Mouse (Mus musculus) stomach, embryonic 15.5 days (tissue): ENCODE results near the gene Gm17482. TPM values are rescaled to one million over a fixed set of nuclear protein-coding genes. Genes with fewer than 3 reads are reported as not detected.

Experiments
- ATAC-seq: fragments of 200-750 bp; cut with Nextera tagmentation; 2 replicates; pipeline ENCODE4 v1.8.0; 2017; ENCODE audit warnings: low read depth, moderate number of reproducible peaks, moderate TSS enrichment; ENCODE audit not compliant: insufficient read depth, low FRiP score
- H3K27ac ChIP-seq: fragments of 300-500 bp; sonication (generic); 2 replicates; pipeline ENCODE4 v1.5.1; 2015; ENCODE audit warnings: mild to moderate bottlenecking, inconsistent platforms
- H3K27me3 ChIP-seq: fragments of 300-500 bp; sonication (generic); replicated peaks from 2 replicates; pipeline ENCODE4 v1.6.1; 2015; ENCODE audit warnings: inconsistent platforms
- H3K36me3 ChIP-seq: fragments of 300-500 bp; sonication (generic); 2 replicates; pipeline ENCODE4 v1.6.1; 2015; ENCODE audit warnings: inconsistent platforms
- H3K4me1 ChIP-seq: fragments of 300-500 bp; sonication (generic); 2 replicates; pipeline ENCODE4 v1.6.1; 2015; ENCODE audit warnings: inconsistent platforms
- H3K4me2 ChIP-seq: fragments of 300-500 bp; sonication (generic); 2 replicates; pipeline ENCODE4 v1.6.1; 2015; ENCODE audit warnings: mild to moderate bottlenecking, inconsistent platforms
- H3K4me3 ChIP-seq: fragments of 300-500 bp; sonication (generic); replicated peaks from 2 replicates; pipeline ENCODE4 v1.5.1; 2015; ENCODE audit warnings: inconsistent platforms
- H3K9ac ChIP-seq: fragments of 300-500 bp; sonication (generic); 2 replicates; pipeline ENCODE4 v1.6.1; 2015; ENCODE audit warnings: inconsistent platforms
- H3K9me3 ChIP-seq: fragments of 300-500 bp; sonication (generic); 2 replicates; pipeline ENCODE4 v1.6.1; 2016; ENCODE audit warnings: inconsistent platforms
- WGBS: fragments of 180-500 bp; shearing (Covaris S2); methylation state at CpG from one replicate; pipeline ENCODE4 v1.1.7; 2015; 5-methylcytosine and 5-hydroxymethylcytosine counted together
- polyA plus RNA-seq: library from polyadenylated mRNA; unstranded; fragments of >200 nt; fragmentation: Nextera tagmentation; extraction: Ambion mirVana; gene quantifications from 2 replicates; pipeline ENCODE4 v1.2.1, GENCODE M21; 2015

Gm17482 gene
- polyA plus RNA-seq, 1 experiment from 2014 or later: not detected

DNA sequence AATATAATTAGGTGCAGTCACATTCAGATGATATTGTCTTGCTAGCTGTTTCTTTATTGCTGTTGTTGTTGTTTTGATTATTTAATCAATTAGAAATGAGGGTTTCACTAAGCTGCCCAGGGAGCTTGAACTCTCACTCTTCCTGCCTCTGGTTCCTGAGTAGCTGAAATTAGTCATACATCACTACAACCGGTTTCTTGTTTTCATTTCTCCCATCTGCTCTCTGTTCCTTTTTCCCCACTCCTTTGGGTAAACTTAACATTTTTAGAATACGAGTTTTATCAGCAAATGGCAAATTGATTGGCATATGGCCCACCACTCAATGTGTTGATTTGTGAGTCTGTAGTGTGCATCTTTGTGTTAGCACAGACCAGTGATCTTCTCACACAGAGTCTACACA, 80.0 kb downstream of the Gm17482 start:
- 50% methylated on average over 2 of the region's 2 CpGs for WGBS
- Histone ChIP-seq H3K27me3 (no peaks in the 10 kb centered on the region), H3K36me3 (no peaks in the 10 kb centered on the region), H3K4me1 (no peaks in the 10 kb centered on the region), H3K27ac (no peak overlapping the region), H3K9me3 (no peaks in the 10 kb centered on the region), H3K9ac (no peak overlapping the region), H3K4me2 (no peak overlapping the region), H3K4me3 (no peak overlapping the region)
- ATAC-seq: no peak

Other genes with a start within 250 kb of the Gm17482 start
- gene Tamm41, start 189.5 kb upstream of the Gm17482 start, polyA plus RNA-seq: 52.6 and 54.9 TPM in 2 replicates
- 3.1 and 4.0 TPM in 2 replicates for gene Syn2, start 92.4 kb upstream of the Gm17482 start, polyA plus RNA-seq
- gene Timp4, start 24.9 kb downstream of the Gm17482 start, polyA plus RNA-seq: 0.89 and 1.1 TPM in 2 replicates
- gene Pparg, start 133.6 kb downstream of the Gm17482 start, polyA plus RNA-seq: 15.6 and 17.1 TPM in 2 replicates